Mouse (Mus musculus) forebrain, embryonic 13.5 days (tissue): ENCODE data around the gene Senp5. TPM values are rescaled to one million over a fixed set of nuclear protein-coding genes. Genes with fewer than 3 reads are reported as not detected.
"Not testable (repeated sequence)": the region's sequence is repeated elsewhere in the genome, so short reads cannot be mapped to it uniquely, and the experiment has no call there.

Experiments
- ATAC-seq: fragments of 200-750 bp; cut with Nextera tagmentation; 2 replicates; pipeline ENCODE4 v1.8.0; 2017
- H3K27ac ChIP-seq: fragments of 300-500 bp; sonication (generic); 2 replicates; pipeline ENCODE4 v1.5.1; 2015; ENCODE audit warnings: inconsistent platforms, mild to moderate bottlenecking, moderate library complexity
- H3K27me3 ChIP-seq: fragments of 300-500 bp; sonication (generic); 2 replicates; pipeline ENCODE4 v1.6.1; 2015; ENCODE audit warnings: mild to moderate bottlenecking, inconsistent platforms
- H3K36me3 ChIP-seq: fragments of 300-500 bp; sonication (generic); 2 replicates; pipeline ENCODE4 v1.6.1; 2015; ENCODE audit warnings: mild to moderate bottlenecking, inconsistent platforms; ENCODE audit not compliant: poor library complexity, severe bottlenecking
- H3K4me1 ChIP-seq: fragments of 300-500 bp; sonication (generic); 2 replicates; pipeline ENCODE4 v1.6.1; 2015; ENCODE audit warnings: inconsistent platforms
- H3K4me2 ChIP-seq: fragments of 300-500 bp; sonication (generic); 2 replicates; pipeline ENCODE4 v1.6.1; 2015; ENCODE audit warnings: inconsistent platforms, mild to moderate bottlenecking, moderate library complexity
- H3K4me3 ChIP-seq: fragments of 300-500 bp; sonication (generic); 2 replicates; pipeline ENCODE4 v1.5.1; 2015; ENCODE audit warnings: mild to moderate bottlenecking, inconsistent platforms
- H3K9ac ChIP-seq: fragments of 300-500 bp; sonication (generic); 2 replicates; pipeline ENCODE4 v1.6.1; 2015; ENCODE audit warnings: mild to moderate bottlenecking, inconsistent platforms
- H3K9me3 ChIP-seq: fragments of 300-500 bp; sonication (generic); replicated peaks from 2 replicates; pipeline ENCODE4 v1.6.1; 2016; ENCODE audit warnings: inconsistent platforms
- WGBS: fragments of 180-500 bp; shearing (Covaris S2); methylation state at CpG from one replicate; pipeline ENCODE4 v1.1.7; 2015; 5-methylcytosine and 5-hydroxymethylcytosine counted together
- polyA plus RNA-seq: library from polyadenylated mRNA; unstranded; fragments of >200 nt; fragmentation: Nextera tagmentation; extraction: Ambion mirVana; gene quantifications from 2 replicates; pipeline ENCODE4 v1.2.1, GENCODE M21; 2015

Gene Senp5
- polyA plus RNA-seq, 1 experiment from 2014 or later: 17.1 TPM

DNA sequence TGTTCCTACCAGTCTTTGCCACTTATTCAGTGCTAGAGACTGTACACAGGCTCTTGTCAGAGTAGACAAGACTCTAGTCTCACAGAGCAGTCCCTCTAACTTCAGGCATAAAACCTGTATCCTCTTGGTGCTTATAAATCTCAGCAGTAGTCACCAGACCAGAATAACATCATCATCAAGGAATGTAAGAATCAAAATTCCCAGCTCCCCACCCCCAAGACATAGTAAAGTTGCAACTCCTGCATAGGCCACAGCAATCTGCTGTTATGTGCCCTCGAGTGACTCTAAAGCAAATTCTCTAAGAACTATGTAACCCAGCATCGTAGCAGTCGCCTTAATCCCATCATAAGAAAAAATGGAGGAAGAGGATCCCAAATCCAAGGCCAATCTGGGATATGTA is 23.6 kb downstream of the Senp5 start:
- Histone ChIP-seq H3K9ac (no peak overlapping the region), H3K9me3 (no peaks in the 10 kb centered on the region), H3K4me1 (no peaks in the 10 kb centered on the region), H3K36me3 (peaks cover 61% of the 10 kb centered on the region), H3K27ac (no peak overlapping the region), H3K4me3 (no peak overlapping the region), H3K27me3 (no peaks in the 10 kb centered on the region), H3K4me2 (no peak overlapping the region)
- WGBS: 98% methylated on average over 3 of the region's 3 CpGs
- ATAC-seq: no peak

DNA sequence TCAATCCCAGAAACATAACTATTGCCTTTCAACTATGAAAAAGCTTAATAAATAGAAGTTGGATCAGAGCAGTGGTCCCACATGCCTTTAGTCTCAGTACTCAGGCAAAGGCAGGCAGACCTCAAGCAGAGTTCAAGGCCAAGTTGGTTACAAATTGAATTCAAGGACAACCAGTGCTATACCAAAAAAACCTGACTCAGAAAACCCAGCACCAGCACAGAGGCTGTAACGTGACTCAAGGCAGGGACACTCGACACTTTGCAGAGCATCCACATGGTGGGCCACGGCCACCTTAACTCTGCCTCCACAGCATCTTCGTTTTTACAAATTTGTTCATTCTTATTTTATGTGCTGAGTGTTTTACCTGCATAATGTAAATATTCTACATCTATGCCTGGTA is 27.8 kb downstream of the Senp5 start:
- Histone ChIP-seq H3K4me3 (no peak overlapping the region), H3K9ac (no peak overlapping the region), H3K27ac (no peak overlapping the region), H3K36me3 (peaks cover 62% of the 10 kb centered on the region), H3K4me1 (no peaks in the 10 kb centered on the region), H3K27me3 (no peaks in the 10 kb centered on the region), H3K4me2 (no peak overlapping the region), H3K9me3 (no peaks in the 10 kb centered on the region)
- WGBS: 94% methylated on average over 4 of the region's 4 CpGs
- no peak for ATAC-seq

DNA sequence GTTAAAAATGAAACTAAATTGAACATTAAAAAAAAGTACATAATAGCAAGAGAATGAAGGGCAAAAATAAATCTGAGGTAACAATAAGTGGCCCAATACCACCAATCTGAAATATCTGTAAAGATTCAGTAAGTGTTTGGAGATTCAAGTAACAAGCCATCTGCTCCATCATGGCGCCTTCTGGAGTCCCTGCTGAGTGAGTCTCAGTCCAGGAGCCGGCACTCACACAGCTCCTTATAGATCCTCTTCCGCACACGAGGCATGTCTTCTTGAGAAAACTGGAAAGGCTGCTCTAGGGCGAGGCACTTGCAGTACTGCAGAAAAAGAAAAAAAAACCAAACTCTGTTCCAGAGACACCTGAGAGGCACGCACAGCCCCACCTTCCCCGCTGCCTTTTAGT is 39.9 kb downstream of the Senp5 start:
- WGBS: 85% methylated on average over 7 of the region's 7 CpGs
- no peak overlapping the region for H3K9ac ChIP-seq
- ATAC-seq: no peak
- H3K4me2 ChIP-seq: no peak overlapping the region
- H3K4me3 ChIP-seq: no peak overlapping the region
- no peaks in the 10 kb centered on the region for H3K9me3 ChIP-seq
- no peaks in the 10 kb centered on the region for H3K4me1 ChIP-seq
- H3K36me3 ChIP-seq: peaks cover 85% of the 10 kb centered on the region
- H3K27ac ChIP-seq: peak overlapping the region; percentile 41
- no peaks in the 10 kb centered on the region for H3K27me3 ChIP-seq

DNA sequence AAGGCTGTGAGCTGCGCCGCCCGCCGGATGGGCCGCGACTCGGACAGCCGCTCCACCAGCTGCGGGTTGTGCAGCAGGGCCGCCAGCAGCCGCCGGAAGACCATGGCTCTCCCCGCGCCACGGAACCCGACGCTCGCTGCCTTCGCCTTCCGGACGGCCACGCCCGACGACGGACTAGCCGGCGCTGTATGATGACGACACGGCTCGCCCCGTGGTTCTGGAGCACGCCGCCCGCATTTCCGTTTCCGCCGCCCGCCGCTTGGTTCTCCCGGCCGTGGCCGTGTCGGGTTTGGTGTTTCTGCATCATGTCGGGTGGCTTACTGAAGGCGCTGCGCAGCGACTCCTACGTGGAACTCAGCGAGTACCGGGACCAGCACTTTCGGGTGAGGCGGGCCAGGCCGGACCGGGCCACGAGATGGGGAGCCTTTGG is 54.7 kb downstream of the Senp5 start, which contains the start of the genes 0610012G03Rik and Ncbp2:
Gene 0610012G03Rik (minus strand): TSS at position 150 of the 430 bp plus-strand sequence.
Gene Ncbp2 (plus strand): TSS at position 169 of the 430 bp plus-strand sequence.
- H3K4me3 ChIP-seq: peak within 1 kb of the TSS; percentile 94
- peak; percentile 96 for ATAC-seq
- WGBS: under 1% methylated on average over 52 of the region's 55 CpGs
- peak within 1 kb of the TSS; percentile 90 for H3K9ac ChIP-seq
- no peaks in the 10 kb centered on the region for H3K27me3 ChIP-seq
- peak within 1 kb of the TSS; percentile 91 for H3K4me2 ChIP-seq
- peaks cover 50% of the 10 kb centered on the region for H3K4me1 ChIP-seq
- peak within 1 kb of the TSS; percentile 91 for H3K27ac ChIP-seq
- H3K36me3 ChIP-seq: peaks cover 33% of the 10 kb centered on the region
- no peaks in the 10 kb centered on the region for H3K9me3 ChIP-seq

DNA sequence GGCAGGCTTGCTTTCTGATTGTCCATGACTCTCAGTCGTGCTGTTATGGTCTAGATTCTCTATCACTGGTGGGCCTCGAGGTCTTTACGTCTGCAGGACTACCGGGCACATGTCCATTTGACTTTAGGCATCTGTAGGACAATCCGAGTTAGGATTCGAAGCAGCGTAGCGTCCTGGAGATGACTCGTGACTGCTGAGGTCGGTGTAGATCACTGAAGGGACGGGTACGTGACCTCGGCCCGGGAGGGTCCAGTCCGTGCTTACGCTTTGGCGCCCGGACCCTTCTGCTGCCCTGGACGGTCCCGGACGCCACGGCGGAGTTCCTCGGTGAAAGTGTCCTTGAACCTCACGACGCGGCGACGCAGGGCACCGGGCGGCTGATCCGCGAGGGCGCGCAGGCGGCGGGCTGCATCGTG is 55.2 kb downstream of the Senp5 start:
- Histone ChIP-seq H3K4me2 (peak overlapping the region; percentile 91), H3K4me1 (peaks cover 50% of the 10 kb centered on the region)
- no peak for ATAC-seq

DNA sequence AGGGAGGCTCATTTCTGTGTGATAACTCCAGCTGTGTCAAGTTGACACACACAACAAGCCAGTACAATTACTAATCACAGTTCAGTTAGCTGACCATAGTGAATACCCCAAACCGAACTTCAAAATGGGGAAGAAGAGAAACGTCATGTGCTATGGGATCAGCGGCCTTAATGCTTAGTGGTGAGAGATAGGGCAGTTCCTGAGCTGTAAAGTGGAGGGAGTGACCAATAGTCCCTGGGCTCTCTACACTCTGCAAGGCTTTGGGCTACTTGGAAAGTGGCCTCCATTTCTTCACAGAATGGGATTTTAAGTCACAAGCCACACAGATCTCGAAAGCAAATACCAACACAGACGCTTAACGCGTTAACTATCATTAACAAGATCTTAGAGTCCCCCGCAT is 55.8 kb downstream of the Senp5 start:
- Histone ChIP-seq H3K4me1 (peaks cover 50% of the 10 kb centered on the region), H3K36me3 (peaks cover 33% of the 10 kb centered on the region), H3K4me2 (peak overlapping the region; percentile 91), H3K4me3 (peak overlapping the region; percentile 94), H3K9me3 (no peaks in the 10 kb centered on the region), H3K27me3 (no peaks in the 10 kb centered on the region), H3K9ac (peak overlapping the region; percentile 90), H3K27ac (peak overlapping the region; percentile 91; the same call in 1 of the 2 replicates)
- ATAC-seq: no peak
- WGBS: 34% methylated on average over 8 of the region's 8 CpGs

More for the DNA sequence above, 55.2 kb downstream of the Senp5 start:
- WGBS: 1% methylated on average over 24 of the region's 38 CpGs
- Histone ChIP-seq H3K27me3 (no peaks in the 10 kb centered on the region), H3K9me3 (no peaks in the 10 kb centered on the region), H3K4me3 (peak overlapping the region; percentile 94), H3K27ac (peak overlapping the region; percentile 91), H3K9ac (peak overlapping the region; percentile 90), H3K36me3 (peaks cover 33% of the 10 kb centered on the region)

DNA sequence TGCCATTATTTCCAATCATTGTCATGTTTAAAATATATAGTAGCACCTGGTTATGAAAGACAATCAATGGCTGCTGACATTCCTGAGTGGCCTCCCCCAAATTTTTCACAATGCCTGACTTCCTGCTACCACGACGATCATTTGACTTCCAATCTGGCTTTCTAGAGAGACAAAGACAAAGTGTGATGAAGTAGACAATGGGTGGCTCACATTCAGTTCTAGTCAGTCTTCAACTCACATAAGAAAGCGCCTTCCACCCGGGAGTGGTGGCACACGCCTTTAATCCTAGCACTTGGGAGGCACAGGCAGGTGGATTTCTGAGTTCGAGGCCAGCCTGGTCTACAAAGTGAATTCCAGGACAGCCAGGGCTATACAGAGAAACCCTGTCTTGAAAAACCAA is 57.1 kb downstream of the Senp5 start:
- WGBS: 88% methylated on average over 6 of the region's 6 CpGs
- not testable (repeated sequence) for H3K4me3 ChIP-seq, H3K27me3 ChIP-seq, ATAC-seq, H3K9ac ChIP-seq, H3K27ac ChIP-seq, H3K9me3 ChIP-seq
- Histone ChIP-seq H3K4me1 (peaks cover 50% of the 10 kb centered on the region), H3K36me3 (peaks cover 22% of the 10 kb centered on the region; the same call in 1 of the 2 replicates), H3K4me2 (peak overlapping the region; percentile 91; the same call in 1 of the 2 replicates)

DNA sequence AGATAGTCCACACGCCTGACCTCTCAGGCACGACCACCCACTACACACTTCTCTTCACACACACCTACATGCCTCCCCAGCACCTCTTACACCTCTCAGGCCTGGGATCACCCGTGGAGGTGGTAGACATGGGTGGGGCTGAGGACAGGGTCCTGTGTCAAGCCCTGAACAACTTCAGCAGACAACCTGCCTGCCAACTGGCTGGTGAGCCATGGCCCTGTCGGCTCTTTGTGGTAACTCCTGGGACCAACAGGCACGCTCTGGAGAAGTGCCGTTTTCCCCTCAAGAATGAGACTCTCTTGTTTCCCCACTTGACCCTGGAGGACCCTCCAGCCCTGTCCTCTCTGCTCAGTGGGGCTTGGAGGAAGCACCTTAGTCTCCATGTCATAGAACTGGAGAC is 57.7 kb downstream of the Senp5 start:
- no peak for ATAC-seq
- peaks cover 50% of the 10 kb centered on the region for H3K4me1 ChIP-seq

DNA sequence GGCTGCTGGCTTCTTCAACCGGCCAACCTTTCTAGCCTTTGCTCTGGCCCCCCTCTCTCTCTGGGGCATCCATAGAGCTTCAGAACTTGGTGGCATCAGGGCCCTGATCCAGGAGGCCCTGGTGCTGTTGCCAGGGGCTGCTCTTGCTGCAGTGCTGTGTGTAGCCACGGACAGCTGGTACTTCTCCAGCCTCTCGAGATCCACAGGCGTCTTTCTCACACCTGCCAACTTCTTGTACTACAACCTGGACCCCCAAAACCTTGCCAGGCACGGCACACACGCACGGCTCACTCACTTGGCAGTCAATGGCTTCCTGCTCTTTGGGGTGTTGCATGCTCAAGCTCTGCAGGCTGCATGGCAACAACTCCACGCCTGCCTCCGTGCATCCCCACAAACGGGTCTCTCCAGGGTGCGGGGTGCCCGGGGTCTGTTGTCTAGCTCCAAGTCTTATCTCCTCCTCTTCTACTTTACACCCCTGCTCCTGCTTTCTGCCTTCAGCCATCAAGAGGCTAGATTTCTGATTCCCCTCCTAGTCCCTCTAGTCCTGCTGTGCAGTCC is 58.3 kb downstream of the Senp5 start:
- peak overlapping the region; percentile 10; the same call in 1 of the 2 replicates for H3K9ac ChIP-seq
- H3K27ac ChIP-seq: no peak overlapping the region
- peaks cover 14% of the 10 kb centered on the region; the same call in 1 of the 2 replicates for H3K36me3 ChIP-seq
- ATAC-seq: no peak
- H3K27me3 ChIP-seq: no peaks in the 10 kb centered on the region
- no peak overlapping the region for H3K4me2 ChIP-seq
- no peak overlapping the region for H3K4me3 ChIP-seq
- no peaks in the 10 kb centered on the region for H3K9me3 ChIP-seq
- 90% methylated on average over 12 of the region's 12 CpGs for WGBS
- peaks cover 48% of the 10 kb centered on the region for H3K4me1 ChIP-seq

More for the DNA sequence above, 57.7 kb downstream of the Senp5 start:
- Histone ChIP-seq H3K9ac (no peak overlapping the region), H3K27ac (no peak overlapping the region), H3K9me3 (no peaks in the 10 kb centered on the region), H3K27me3 (no peaks in the 10 kb centered on the region), H3K36me3 (peaks cover 16% of the 10 kb centered on the region; the same call in 1 of the 2 replicates), H3K4me2 (no peak overlapping the region), H3K4me3 (no peak overlapping the region)
- WGBS: 91% methylated on average over 6 of the region's 6 CpGs

DNA sequence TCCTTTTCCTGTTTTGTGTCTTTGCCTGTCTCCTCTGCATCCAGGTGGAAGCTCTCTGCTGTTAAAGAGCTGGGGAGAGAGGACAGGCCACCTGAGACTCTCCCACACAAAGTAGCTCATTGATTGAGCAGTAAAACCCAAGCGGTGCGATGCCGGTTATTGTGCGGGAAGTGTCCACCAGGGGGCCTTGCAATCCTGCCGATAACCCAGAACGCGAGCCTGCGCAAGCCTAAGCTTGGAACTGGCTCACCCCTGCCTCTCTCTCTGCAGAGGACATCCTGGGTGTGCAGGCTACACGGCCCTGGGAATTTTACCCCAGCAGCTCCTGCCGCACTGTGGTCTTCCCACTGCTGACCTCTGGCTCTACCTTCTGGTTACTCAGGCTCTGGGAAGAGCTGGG is 59.1 kb downstream of the Senp5 start:
- WGBS: 5% methylated on average over 10 of the region's 10 CpGs
- no peaks in the 10 kb centered on the region for H3K27me3 ChIP-seq
- no peak overlapping the region for H3K4me2 ChIP-seq
- H3K36me3 ChIP-seq: peaks cover 14% of the 10 kb centered on the region; the same call in 1 of the 2 replicates
- peak overlapping the region; percentile 10; the same call in 1 of the 2 replicates for H3K9ac ChIP-seq
- peaks cover 40% of the 10 kb centered on the region for H3K4me1 ChIP-seq
- no peak overlapping the region for H3K27ac ChIP-seq
- no peak overlapping the region for H3K4me3 ChIP-seq
- no peaks in the 10 kb centered on the region for H3K9me3 ChIP-seq
- ATAC-seq: 0 out of 2 replicates have a peak, but pooled peaks have one; percentile 25

DNA sequence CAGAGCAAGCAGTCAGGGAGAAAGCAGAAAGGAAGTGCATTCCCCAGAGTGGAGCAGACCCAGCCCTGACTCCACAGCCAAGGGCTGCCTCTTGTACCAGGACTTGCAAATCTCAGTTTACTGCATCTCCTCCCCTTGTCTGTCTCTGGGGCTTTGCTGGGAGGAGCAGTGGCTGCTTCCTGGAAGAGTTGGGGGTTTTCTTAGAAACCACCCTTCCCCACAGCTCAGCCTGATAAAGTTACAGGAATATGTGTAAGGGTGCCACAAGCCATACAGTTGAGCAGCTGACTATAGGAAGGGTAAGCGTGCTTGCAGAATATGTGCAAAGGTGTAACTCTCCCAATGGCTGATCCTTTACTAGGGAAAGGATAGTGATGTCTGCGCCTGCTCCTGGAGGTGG is 62.5 kb downstream of the Senp5 start:
- peaks cover 14% of the 10 kb centered on the region for H3K27me3 ChIP-seq
- peaks cover 14% of the 10 kb centered on the region; the same call in 1 of the 2 replicates for H3K36me3 ChIP-seq
- no peaks in the 10 kb centered on the region for H3K9me3 ChIP-seq
- H3K4me2 ChIP-seq: no peak overlapping the region
- no peak overlapping the region for H3K9ac ChIP-seq
- 61% methylated on average over 2 of the region's 2 CpGs for WGBS
- no peak for ATAC-seq
- no peak overlapping the region for H3K27ac ChIP-seq
- peaks cover 16% of the 10 kb centered on the region for H3K4me1 ChIP-seq
- H3K4me3 ChIP-seq: no peak overlapping the region

DNA sequence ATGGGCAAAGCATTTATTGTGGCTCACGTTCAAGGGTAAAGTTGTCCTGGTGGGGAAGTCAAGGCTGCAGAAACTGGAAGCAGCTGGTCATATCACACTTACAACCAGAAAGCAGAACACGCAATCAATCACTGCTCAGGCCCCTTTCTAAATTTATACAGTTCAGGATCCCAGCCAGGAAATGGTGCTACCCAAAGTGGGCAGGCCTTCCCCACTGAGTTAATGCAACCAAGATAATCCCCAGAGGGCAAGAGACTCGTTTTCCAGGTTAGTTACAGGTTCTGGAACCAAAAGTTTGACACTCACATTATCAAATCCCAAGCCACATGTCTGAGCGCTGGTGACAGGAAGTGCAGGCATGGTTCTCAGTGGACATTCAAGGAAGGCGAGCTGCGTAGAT is 64.2 kb downstream of the Senp5 start:
- no peak for ATAC-seq
- no peak overlapping the region for H3K4me3 ChIP-seq
- no peak overlapping the region for H3K4me2 ChIP-seq
- H3K27ac ChIP-seq: no peak overlapping the region
- peaks cover 18% of the 10 kb centered on the region for H3K4me1 ChIP-seq
- 77% methylated on average over 6 of the region's 6 CpGs for WGBS
- no peaks in the 10 kb centered on the region for H3K9me3 ChIP-seq
- H3K27me3 ChIP-seq: peaks cover 31% of the 10 kb centered on the region
- H3K9ac ChIP-seq: no peak overlapping the region
- H3K36me3 ChIP-seq: no peaks in the 10 kb centered on the region
